Mouse (Mus musculus) MEL (cell line): Measurements from ENCODE around the gene Gtf2a1l. TPM values are rescaled to one million over a fixed set of nuclear protein-coding genes. Genes with fewer than 3 reads are reported as not detected.

Experiments used
- DNase-seq: peaks from one replicate; pipeline ENCODE4 v3.0.0; 2011; ENCODE audit warnings: low read depth, low spot score
- H3K27ac ChIP-seq: 2 replicates; pipeline ENCODE4 v1.5.1; 2012; ENCODE audit warnings: low read depth, mild to moderate bottlenecking, control low read depth, low read length, moderate library complexity; ENCODE audit not compliant: control insufficient read depth
- H3K27me3 ChIP-seq, 2 experiments: fragments of 150-350 bp in 1 of 2; sonication (generic) in 1 of 2; 2 replicates each; pipeline ENCODE4 v1.6.1; 2012; ENCODE audit warnings: low read length in 2 of 2, mild to moderate bottlenecking in 2 of 2, improper control_type of control experiment in 1 of 2, moderate library complexity in 1 of 2; ENCODE audit not compliant: insufficient read depth in 2 of 2, control insufficient read depth in 1 of 2
- H3K36me3 ChIP-seq, 2 experiments: 2 replicates each; pipeline ENCODE4 v1.6.1; 2012 to 2014; ENCODE audit warnings: low read length in 2 of 2, improper control_type of control experiment in 1 of 2, inconsistent platforms in 1 of 2, mild to moderate bottlenecking in 1 of 2; ENCODE audit not compliant: insufficient read depth in 2 of 2, control insufficient read depth in 1 of 2
- H3K4me1 ChIP-seq, 2 experiments: fragments of 150-350 bp in 1 of 2; sonication (generic) in 1 of 2; 2 replicates each; pipeline ENCODE4 v1.6.1; 2012; ENCODE audit warnings: low read length in 2 of 2, improper control_type of control experiment in 1 of 2, mild to moderate bottlenecking in 1 of 2; ENCODE audit not compliant: insufficient read depth in 2 of 2, control insufficient read depth in 1 of 2
- H3K4me3 ChIP-seq, 2 experiments: fragments of 150-350 bp in 1 of 2; sonication (generic) in 1 of 2; 2 replicates each; pipeline ENCODE4 v1.5.1; 2012; ENCODE audit warnings: low read depth in 2 of 2, low read length in 2 of 2, mild to moderate bottlenecking in 2 of 2, moderate library complexity in 2 of 2, control low read depth in 1 of 2, improper control_type of control experiment in 1 of 2; ENCODE audit not compliant: control insufficient read depth in 1 of 2, insufficient read depth in 1 of 2
- H3K79me2 ChIP-seq: 2 replicates; pipeline ENCODE4 v1.6.1; 2012; ENCODE audit warnings: mild to moderate bottlenecking, low read length, moderate library complexity; ENCODE audit not compliant: control insufficient read depth, poor library complexity, insufficient read depth
- H3K9ac ChIP-seq: 2 replicates; pipeline ENCODE4 v1.6.1; 2012; ENCODE audit warnings: low read depth, mild to moderate bottlenecking, control low read depth, low read length, moderate library complexity; ENCODE audit not compliant: control insufficient read depth, poor library complexity, severe bottlenecking
- H3K9me3 ChIP-seq: fragments of 150-350 bp; sonication (generic); replicated peaks from 2 replicates; pipeline ENCODE4 v1.6.1; 2012; ENCODE audit warnings: mild to moderate bottlenecking, low read length, improper control_type of control experiment, moderate library complexity; ENCODE audit not compliant: insufficient read depth
- CHD1 ChIP-seq: IDR thresholded peaks from 2 replicates; pipeline ENCODE4 v1.6.1; 2012; ENCODE audit warnings: low read depth, mild to moderate bottlenecking, inconsistent platforms, low read length, improper control_type of control experiment
- CHD2 ChIP-seq: IDR thresholded peaks from 2 replicates; pipeline ENCODE4 v1.6.1; 2011; ENCODE audit warnings: low read length, improper control_type of control experiment
- CTCF ChIP-seq, 3 experiments: IDR thresholded peaks in 2 of 3; conservative IDR thresholded peaks in 1 of 3; 2 replicates each; pipeline ENCODE4 v1.5.1; 2011 to 2012; ENCODE audit warnings: low read length in 3 of 3, low read depth in 2 of 3, mild to moderate bottlenecking in 2 of 3, improper control_type of control experiment in 1 of 3, inconsistent platforms in 1 of 3, mixed read lengths in 1 of 3, moderate library complexity in 1 of 3; ENCODE audit not compliant: control insufficient read depth in 1 of 3, insufficient read depth in 1 of 3, poor library complexity in 1 of 3, severe bottlenecking in 1 of 3
- E2F4 ChIP-seq: IDR thresholded peaks from 2 replicates; pipeline ENCODE4 v1.6.1; 2011; ENCODE audit warnings: low read depth, low read length, improper control_type of control experiment, borderline replicate concordance
- ELF1 ChIP-seq: IDR thresholded peaks from 2 replicates; pipeline ENCODE4 v1.6.1; 2014; ENCODE audit warnings: low read depth, mild to moderate bottlenecking, inconsistent platforms, low read length, improper control_type of control experiment, moderate library complexity
- GATA1 ChIP-seq: IDR thresholded peaks from 2 replicates; pipeline ENCODE4 v1.6.1; 2011; ENCODE audit warnings: low read depth, low read length, improper control_type of control experiment
- MAFK ChIP-seq: IDR thresholded peaks from 2 replicates; pipeline ENCODE4 v1.6.1; 2011; ENCODE audit warnings: low read depth, mild to moderate bottlenecking, low read length, improper control_type of control experiment, borderline replicate concordance
- MAX ChIP-seq: IDR thresholded peaks from 2 replicates; pipeline ENCODE4 v1.6.1; 2011; ENCODE audit warnings: low read length, improper control_type of control experiment
- NRF1 ChIP-seq: IDR thresholded peaks from 2 replicates; pipeline ENCODE4 v1.6.1; 2014; ENCODE audit warnings: low read depth, mild to moderate bottlenecking, inconsistent platforms, low read length, improper control_type of control experiment, moderate library complexity; ENCODE audit not compliant: poor library complexity, insufficient read depth, severe bottlenecking
- POLR2AphosphoS2 ChIP-seq: IDR thresholded peaks from 2 replicates; pipeline ENCODE4 v1.6.1; 2011; ENCODE audit warnings: low read length, improper control_type of control experiment
- POLR2AphosphoS5 ChIP-seq: IDR thresholded peaks from 2 replicates; pipeline ENCODE4 v1.6.1; 2012; ENCODE audit warnings: low read depth, borderline replicate concordance, mild to moderate bottlenecking, inconsistent platforms, low read length, moderate library complexity, mixed read lengths
- RAD21 ChIP-seq: IDR thresholded peaks from 2 replicates; pipeline ENCODE4 v1.6.1; 2011; ENCODE audit warnings: mild to moderate bottlenecking, low read depth, low read length, improper control_type of control experiment
- RCOR1 ChIP-seq: IDR thresholded peaks from 2 replicates; pipeline ENCODE4 v1.6.1; 2012; ENCODE audit warnings: low read depth, mild to moderate bottlenecking, inconsistent platforms, low read length, improper control_type of control experiment
- SIN3A ChIP-seq: IDR thresholded peaks from 2 replicates; pipeline ENCODE4 v1.6.1; 2012; ENCODE audit warnings: low read length, improper control_type of control experiment, inconsistent platforms
- SMC3 ChIP-seq: IDR thresholded peaks from 2 replicates; pipeline ENCODE4 v1.6.1; 2011; ENCODE audit warnings: low read depth, low read length, improper control_type of control experiment
- TBP ChIP-seq: IDR thresholded peaks from 2 replicates; pipeline ENCODE4 v1.8.0; 2011; ENCODE audit warnings: low read depth, low read length, improper control_type of control experiment
- UBTF ChIP-seq: IDR thresholded peaks from 2 replicates; pipeline ENCODE4 v1.6.1; 2012; ENCODE audit warnings: low read depth, mild to moderate bottlenecking, inconsistent platforms, low read length, improper control_type of control experiment, moderate library complexity, borderline replicate concordance; ENCODE audit not compliant: insufficient read depth
- ZC3H11A ChIP-seq: IDR thresholded peaks from 2 replicates; pipeline ENCODE4 v1.6.1; 2012; ENCODE audit warnings: low read depth, mild to moderate bottlenecking, inconsistent platforms, low read length, improper control_type of control experiment
- ZMIZ1 ChIP-seq: IDR thresholded peaks from 2 replicates; pipeline ENCODE4 v1.6.1; 2012; ENCODE audit warnings: low read depth, mild to moderate bottlenecking, inconsistent platforms, low read length, improper control_type of control experiment, moderate library complexity
- polyA plus RNA-seq, 2 experiments: library from polyadenylated mRNA; stranded (reverse) in 1 of 2; unstranded in 1 of 2; fragments of >175 nt in 1 of 2; fragments of >200 nt in 1 of 2; gene quantifications; 2 replicates each; pipeline versions ENCODE4 v1.2.1 to v1.2.4; 2012; ENCODE audit warnings: low replicate concordance in 2 of 2, low read depth in 1 of 2; ENCODE audit not compliant: insufficient read length in 2 of 2, insufficient read depth in 1 of 2, missing spikeins in 1 of 2
- total RNA-seq: library from RNA; depleted of rRNA; stranded (reverse); fragments of 300-350 nt; gene quantifications from 2 replicates; pipeline ENCODE4 v1.2.3, GENCODE M21; 2012

The Gtf2a1l gene
- total and polyA plus RNA-seq, 3 experiments, result not detected

- Histone ChIP-seq H3K79me2 (no peaks in the 10 kb centered on the region), H3K36me3 (no peaks in the 10 kb centered on the region), H3K9ac (no peak overlapping the region), H3K27me3 (no peaks in the 10 kb centered on the region), H3K27ac (no peak overlapping the region), H3K4me3 (no peak overlapping the region), H3K9me3 (no peaks in the 10 kb centered on the region), H3K4me1 (no peaks in the 10 kb centered on the region)
- DNase-seq, result no peak
- TF ChIP-seq ZMIZ1 (no peak), POLR2AphosphoS2 (no peak), CHD1 (no peak), NRF1 (no peak), ELF1 (no peak), CTCF (IDR thresholded peaks at IDR 0.05 in 2 of 3, conservative IDR thresholded peaks at IDR 0.05 in 1 of 3; ENCODE audit: control insufficient read depth in 1 of 3, insufficient read depth in 1 of 3, low read depth in 2 of 3, low read length in 3 of 3, poor library complexity in 1 of 3, severe bottlenecking in 1 of 3) (no peak), CHD2 (no peak), TBP (no peak), MAFK (no peak), SIN3A (no peak), POLR2AphosphoS5 (no peak), GATA1 (no peak), RCOR1 (no peak), E2F4 (no peak), MAX (no peak), UBTF (no peak)
Measured at GRCm38 (mm10) chr17:88647149-88647548, 21.3 kb upstream of the Gtf2a1l start.

DNA sequence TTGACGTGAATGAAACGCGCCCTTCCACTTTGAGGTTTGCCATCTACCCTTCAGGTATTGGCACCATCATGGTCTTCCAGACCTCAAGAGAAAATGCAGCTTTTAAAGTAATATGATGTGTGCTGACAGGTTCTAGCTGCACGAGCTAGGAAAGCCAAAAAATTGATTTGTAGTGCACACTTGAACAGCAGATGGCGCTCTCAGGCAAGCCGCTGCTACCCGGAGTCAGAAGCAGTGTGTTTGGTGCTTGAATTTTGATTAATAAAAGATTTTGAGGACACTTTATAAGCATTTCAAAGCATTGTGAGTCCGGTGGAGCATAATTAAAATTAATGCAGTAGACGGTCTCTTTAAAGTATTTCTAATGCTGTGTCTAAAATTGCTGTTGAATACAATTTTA is 16.4 kb upstream of the Gtf2a1l start:
- H3K4me1 ChIP-seq, result no peaks in the 10 kb centered on the region
- no peaks in the 10 kb centered on the region for H3K27me3 ChIP-seq
- peak; percentile 62 for DNase-seq
- H3K9me3 ChIP-seq, result no peaks in the 10 kb centered on the region
- H3K36me3 ChIP-seq, result no peaks in the 10 kb centered on the region
- no peak overlapping the region for H3K27ac ChIP-seq
- H3K9ac ChIP-seq, result no peak overlapping the region
- H3K79me2 ChIP-seq, result no peaks in the 10 kb centered on the region
- no peak for TF ChIP-seq SIN3A
- TF ChIP-seq SMC3, result peak; percentile 81
- TF ChIP-seq RAD21, result peak; percentile 79
- TF ChIP-seq CTCF (IDR thresholded peaks at IDR 0.05 in 2 of 3, conservative IDR thresholded peaks at IDR 0.05 in 1 of 3; ENCODE audit: control insufficient read depth in 1 of 3, insufficient read depth in 1 of 3, low read depth in 2 of 3, low read length in 3 of 3, poor library complexity in 1 of 3, severe bottlenecking in 1 of 3), result peak; percentile 75 to 89 (median 84)
- peak; percentile 45; the same call in 1 of the 2 replicates for TF ChIP-seq ZC3H11A
- H3K4me3 ChIP-seq, result no peak overlapping the region
